Mouse (Mus musculus) adrenal gland, postnatal 36 days (tissue): ENCODE measurements around the gene Srp54a. TPM values are rescaled to one million over a fixed set of nuclear protein-coding genes. Genes with fewer than 3 reads are reported as not detected.
"Not testable (repeated sequence)": the region's sequence is repeated elsewhere in the genome, so short reads cannot be mapped to it uniquely, and the experiment has no call there.

Experiments used
- DNase-seq, 2 experiments: peaks; one replicate each; pipeline ENCODE4 v3.0.0; 2021; ENCODE audit warnings: mixed read lengths in 1 of 2
- long read RNA-seq, 2 experiments: library from polyadenylated mRNA; stranded (forward); transcript quantifications; one replicate each; pipeline ENCODE4 v2.0.0; 2021; ENCODE audit warnings: borderline sequencing depth in 2 of 2
- total RNA-seq, 2 experiments: library from RNA; stranded (reverse); gene quantifications; 2 replicates each; pipeline ENCODE4 v1.2.3; 2021

The Srp54a gene
- 100 to 1,000 TPM; 132 to 195 TPM for total RNA-seq
- long read RNA-seq, experiment 1, full-length matches to known transcripts: 110 of 116 reads
- long read RNA-seq, experiment 1, partial matches to known transcripts: 1 of 116 reads
- long read RNA-seq, experiment 1, other reads (novel, unspliced or antisense): 5 of 116 reads
- long read RNA-seq, experiment 2, full-length matches to known transcripts: 11 of 12 reads
- long read RNA-seq, experiment 2, partial matches to known transcripts: 1 of 12 reads
- long read RNA-seq, experiment 2, other reads (novel, unspliced or antisense): 0 of 12 reads

DNA sequence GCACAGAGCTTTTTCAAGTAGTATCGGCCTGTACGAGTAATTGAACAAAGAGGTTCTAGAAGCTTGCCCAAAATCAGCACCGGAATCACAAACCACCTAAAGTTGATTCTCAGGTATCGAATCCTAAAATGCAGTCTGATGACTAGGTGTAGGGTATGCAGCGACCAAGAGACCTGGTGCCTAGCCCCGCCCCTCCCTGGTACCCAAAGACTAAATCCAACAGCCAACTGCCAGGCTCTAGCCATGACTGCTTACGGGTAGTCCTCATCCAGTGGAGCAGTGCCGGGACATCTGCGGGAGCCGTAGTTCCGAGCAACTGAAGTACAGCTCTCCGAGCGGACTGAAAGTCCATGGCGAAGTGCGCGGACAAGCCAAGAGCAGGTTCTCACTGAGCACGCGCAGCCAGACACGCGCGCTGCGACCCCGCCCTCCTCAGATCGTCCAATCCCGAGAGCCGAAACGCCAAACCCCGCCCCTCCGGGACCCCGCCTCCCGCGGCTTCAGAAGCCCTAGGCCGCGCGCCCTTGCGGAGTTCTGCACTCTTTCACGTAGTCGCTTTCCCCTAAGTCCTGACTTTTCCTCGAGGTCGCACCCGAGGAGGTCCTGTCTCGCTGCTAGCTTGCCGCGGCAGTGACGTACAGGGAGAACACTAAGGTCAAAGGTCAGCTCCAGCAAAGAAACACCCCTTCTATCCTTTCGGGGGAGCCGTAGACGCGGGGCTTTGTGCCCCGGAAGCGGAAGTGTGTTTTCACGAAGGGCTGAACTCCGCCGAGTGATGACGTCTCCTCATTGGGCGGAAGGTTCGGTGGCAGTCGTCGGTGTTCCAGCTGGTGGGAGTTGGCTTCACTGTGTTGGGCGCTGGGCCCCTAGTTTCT is at the start of gene Srp54a, which contains the start of gene 2700097O09Rik:
Gene Srp54a (plus strand): TSS at position 537 of the 875 bp plus-strand sequence.
Gene 2700097O09Rik (minus strand): TSS at position 385 of the 875 bp plus-strand sequence.
- DNase-seq: peak; percentile 94 to 96

GRCm38 (mm10) chr12:55041011-55041410 is 39.1 kb upstream of the Srp54a start:
- no peak for DNase-seq

GRCm38 (mm10) chr12:55049731-55050353 is 30.2 kb upstream of the Srp54a start:
- no peak for DNase-seq

GRCm38 (mm10) chr12:55051210-55052173 is 28.6 kb upstream of the Srp54a start:
- DNase-seq: no peak

GRCm38 (mm10) chr12:55053267-55053666 is 26.8 kb upstream of the Srp54a start:
- DNase-seq: no peak

DNA sequence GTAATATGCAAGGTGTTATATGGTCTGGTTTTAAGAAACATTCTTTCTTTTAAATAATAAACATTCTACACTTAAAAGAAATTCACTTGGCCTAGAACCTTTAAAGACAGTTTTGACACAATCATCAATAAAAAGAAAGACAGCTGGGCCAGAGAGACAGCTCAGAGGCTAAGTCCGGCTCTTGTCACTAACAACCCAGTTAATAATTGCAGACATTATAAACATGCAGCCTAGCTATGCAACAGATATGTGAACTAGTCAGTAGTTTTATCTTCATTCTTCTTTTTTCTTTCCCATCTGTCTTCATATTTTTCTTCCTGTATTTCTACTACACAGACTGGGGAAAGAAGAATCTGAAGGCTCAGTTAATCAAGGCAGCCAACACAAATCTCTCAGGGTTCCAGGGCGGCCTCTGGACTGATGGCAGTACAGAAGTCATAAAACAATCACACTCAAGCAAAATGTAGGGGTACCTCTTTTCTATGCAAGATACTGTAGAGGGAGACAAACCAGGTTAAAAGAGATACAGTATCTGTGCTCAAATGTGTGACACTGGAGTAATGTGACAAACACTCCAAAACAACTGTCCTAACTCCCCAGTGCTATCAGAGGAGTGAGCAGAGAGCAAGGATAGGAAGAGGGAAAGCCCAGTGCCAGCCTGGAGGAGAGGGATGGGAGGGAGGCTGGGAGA is 25.4 kb upstream of the Srp54a start:
- no peak for DNase-seq

DNA sequence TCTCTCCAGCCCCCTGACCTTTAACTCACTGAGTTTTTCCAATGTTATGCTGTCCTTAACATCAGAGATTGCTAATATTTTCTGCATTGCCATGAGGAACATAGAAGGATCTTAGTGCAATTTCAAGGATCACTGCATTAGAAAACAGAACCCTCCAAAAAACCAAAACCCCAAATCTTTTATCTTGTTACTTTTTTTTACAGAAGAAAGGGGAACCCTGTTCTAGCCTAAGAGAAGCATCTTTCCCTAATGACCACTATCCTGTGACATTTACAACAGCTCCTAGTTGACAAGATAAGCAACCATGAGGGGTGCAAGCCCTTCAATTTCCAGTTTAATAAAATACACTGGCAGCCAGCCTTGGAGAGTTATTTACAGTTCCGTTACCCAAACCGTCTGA is 23.4 kb upstream of the Srp54a start:
- DNase-seq: no peak

DNA sequence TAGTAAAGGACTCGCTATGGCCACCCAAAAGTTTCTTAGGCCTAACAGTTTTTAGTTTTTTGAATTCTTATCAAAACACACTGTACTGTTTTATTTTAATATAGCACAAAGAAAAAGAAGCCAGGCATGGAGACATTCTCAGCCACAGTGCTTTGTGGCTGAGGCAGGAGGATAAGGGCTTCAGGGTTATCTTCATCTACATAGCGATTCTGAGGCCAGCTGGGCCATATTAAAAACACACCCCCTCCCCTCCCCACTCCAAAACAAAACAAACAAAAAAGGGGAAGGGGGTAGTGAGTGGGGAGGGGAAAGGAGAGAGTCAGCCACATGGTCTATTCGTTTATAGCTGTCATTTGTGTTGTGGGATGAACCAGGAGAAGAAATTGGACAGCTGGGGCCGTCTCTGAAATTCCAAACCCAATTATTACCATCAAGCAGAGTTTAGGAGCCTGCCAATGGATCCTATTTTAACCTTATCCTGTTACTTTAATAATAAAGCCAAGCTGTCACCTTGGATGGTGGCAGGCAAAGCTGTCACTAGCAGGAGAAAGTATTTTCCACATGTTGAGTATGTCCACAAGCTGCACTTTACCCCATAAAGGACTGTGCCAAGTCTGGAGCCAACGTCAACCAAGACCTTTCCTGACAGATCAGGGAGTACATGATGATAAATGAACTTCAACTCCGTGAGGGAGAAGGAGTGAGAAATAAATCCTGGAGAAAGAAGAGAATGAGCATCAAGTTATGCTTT is 21.0 kb upstream of the Srp54a start:
- DNase-seq: peak; percentile 38 to 51

- no peak for DNase-seq
These were observed 20.2 kb upstream of the Srp54a start for GRCm38 (mm10) chr12:55059812-55060211.

DNA sequence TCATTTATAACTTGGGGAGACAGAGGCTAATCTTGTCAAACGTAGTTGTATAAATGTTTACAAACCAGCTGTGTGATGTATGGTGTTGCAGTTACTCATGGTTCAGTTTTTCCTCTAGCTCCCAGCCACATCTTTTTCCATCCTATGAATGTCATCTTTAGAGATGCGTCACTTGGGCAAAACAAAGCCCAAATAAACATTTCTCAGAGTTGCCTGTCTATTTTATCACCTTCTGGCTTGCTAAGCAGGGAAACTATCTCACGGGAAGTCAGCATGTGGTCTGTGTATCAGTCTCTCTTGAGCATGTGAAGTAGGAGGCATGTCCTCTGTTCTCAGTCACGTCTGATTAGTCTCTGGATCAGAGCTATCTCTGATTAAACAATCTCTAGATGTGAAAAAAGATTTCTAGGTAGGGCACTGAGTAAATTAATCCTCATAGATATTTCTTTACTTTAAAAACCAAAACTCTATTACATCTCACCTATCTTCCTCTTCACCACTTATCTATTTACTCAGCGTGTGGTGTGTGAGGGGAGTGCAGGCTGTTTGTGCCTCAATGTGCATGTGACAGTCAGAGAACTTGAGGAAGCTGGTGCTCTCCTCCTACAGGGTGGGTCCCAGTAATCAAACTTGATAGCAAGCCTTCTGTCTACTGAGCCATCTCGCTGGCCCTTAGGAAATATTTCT is 19.7 kb upstream of the Srp54a start:
- DNase-seq: no peak

- DNase-seq: peak in 1 of 2 experiments; percentile 48
These were observed 19.1 kb upstream of the Srp54a start for GRCm38 (mm10) chr12:55061006-55061405.

GRCm38 (mm10) chr12:55062141-55062540 is 17.9 kb upstream of the Srp54a start:
- no peak for DNase-seq

GRCm38 (mm10) chr12:55072495-55072894 is 7.6 kb upstream of the Srp54a start:
- no peak for DNase-seq

GRCm38 (mm10) chr12:55073686-55074085 is 6.4 kb upstream of the Srp54a start:
- DNase-seq: no peak

DNA sequence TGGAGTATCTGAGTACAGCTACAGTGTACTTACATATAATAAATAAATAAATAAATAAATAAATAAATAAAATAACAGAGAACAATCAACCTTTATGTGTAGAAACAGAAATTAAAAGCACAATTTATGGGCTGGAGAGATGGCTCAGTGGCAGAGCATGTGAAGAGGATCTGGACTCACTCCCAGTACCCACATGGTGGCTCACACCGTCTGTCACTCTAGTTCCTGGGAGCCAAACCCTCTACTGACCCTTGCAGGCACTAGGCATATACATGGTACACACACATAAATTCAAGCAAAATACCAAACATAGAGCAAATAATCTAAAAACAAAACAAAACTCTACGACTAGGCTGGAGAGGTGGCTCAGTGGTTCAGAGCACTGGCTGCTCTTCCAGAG is 4.8 kb upstream of the Srp54a start:
- DNase-seq: no peak

DNA sequence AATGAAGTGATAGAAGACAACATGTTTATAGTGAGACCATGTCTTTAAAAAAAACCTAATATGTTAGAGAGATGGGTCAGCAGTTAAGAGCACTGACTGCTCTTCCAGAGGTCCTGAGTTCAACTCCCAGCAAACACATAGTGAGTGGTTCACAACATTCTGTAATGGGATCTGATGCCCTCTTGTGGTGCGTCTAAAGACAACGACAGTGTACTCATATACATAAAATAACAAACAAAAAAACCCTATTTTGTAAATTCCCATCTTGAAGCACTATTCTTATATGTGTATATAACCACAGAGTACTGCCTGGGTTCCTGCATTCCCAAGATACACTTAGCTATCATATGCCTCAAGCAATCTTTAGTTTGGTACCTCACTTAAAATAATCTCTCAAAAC is 1.4 kb upstream of the Srp54a start:
- DNase-seq: not testable (repeated sequence)

- not testable (repeated sequence) for DNase-seq
These were observed 510 bp downstream of the Srp54a start for GRCm38 (mm10) chr12:55080601-55080942.

DNA sequence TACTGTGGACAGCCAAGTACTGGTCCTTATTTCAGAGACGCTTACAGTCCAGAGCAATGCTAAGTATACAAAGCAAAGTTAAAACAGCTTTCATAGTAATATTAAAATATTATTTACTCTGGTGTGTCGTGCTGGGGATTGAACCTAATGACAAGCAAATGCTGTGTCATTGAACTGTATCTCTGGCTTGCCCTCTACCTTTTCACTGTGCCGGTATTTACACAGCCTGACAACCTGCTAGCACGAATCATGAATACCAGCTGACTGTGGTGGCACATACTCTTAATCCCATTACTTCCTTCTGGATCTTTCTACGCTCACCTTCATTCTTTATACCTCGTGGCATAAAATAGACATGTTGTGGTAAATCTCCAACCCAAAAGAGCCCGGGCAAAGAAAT is 12.1 kb downstream of the Srp54a start:
- DNase-seq: not testable (repeated sequence)

GRCm38 (mm10) chr12:55112616-55113015 is 32.6 kb downstream of the Srp54a start:
- not testable (repeated sequence) for DNase-seq

- not testable (repeated sequence) for DNase-seq
These were observed 44.2 kb downstream of the Srp54a start, which contains the start of gene Fam177a for GRCm38 (mm10) chr12:55124242-55124641. Fam177a (plus strand) TSS chr12:55124469.
